Mouse (Mus musculus) forebrain, embryonic 15.5 days (tissue): ENCODE measurements around the gene Dcdc2a. TPM values are rescaled to one million over a fixed set of nuclear protein-coding genes. Genes with fewer than 3 reads are reported as not detected.
A peak's percentile ranks its signal among the peaks of the same experiment; 100 is the strongest.

ENCODE experiments used
- ATAC-seq: fragments of 200-750 bp; cut with Nextera tagmentation; replicated peaks from 2 replicates; pipeline ENCODE4 v1.8.0; 2017; ENCODE audit warnings: mild to moderate bottlenecking, moderate TSS enrichment, moderate library complexity
- H3K27ac ChIP-seq: fragments of 300-500 bp; sonication (generic); replicated peaks from 2 replicates; pipeline ENCODE4 v1.5.1; 2015; ENCODE audit warnings: mild to moderate bottlenecking, inconsistent platforms
- H3K27me3 ChIP-seq: fragments of 300-500 bp; sonication (generic); 2 replicates; pipeline ENCODE4 v1.6.1; 2015; ENCODE audit warnings: inconsistent platforms
- H3K36me3 ChIP-seq: fragments of 300-500 bp; sonication (generic); 2 replicates; pipeline ENCODE4 v1.6.1; 2015; ENCODE audit warnings: mild to moderate bottlenecking, inconsistent platforms
- H3K4me1 ChIP-seq: fragments of 300-500 bp; sonication (generic); 2 replicates; pipeline ENCODE4 v1.6.1; 2015; ENCODE audit warnings: inconsistent platforms
- H3K4me2 ChIP-seq: fragments of 300-500 bp; sonication (generic); replicated peaks from 2 replicates; pipeline ENCODE4 v1.6.1; 2015; ENCODE audit warnings: mild to moderate bottlenecking, inconsistent platforms
- H3K4me3 ChIP-seq: fragments of 300-500 bp; sonication (generic); 2 replicates; pipeline ENCODE4 v1.5.1; 2015; ENCODE audit warnings: mild to moderate bottlenecking, inconsistent platforms
- H3K9ac ChIP-seq: fragments of 300-500 bp; sonication (generic); replicated peaks from 2 replicates; pipeline ENCODE4 v1.6.1; 2015; ENCODE audit warnings: mild to moderate bottlenecking, inconsistent platforms
- H3K9me3 ChIP-seq: fragments of 300-500 bp; sonication (generic); 2 replicates; pipeline ENCODE4 v1.6.1; 2016; ENCODE audit warnings: inconsistent platforms
- WGBS: fragments of 180-500 bp; shearing (Covaris S2); methylation state at CpG from one replicate; pipeline ENCODE4 v1.1.7; 2015; ENCODE audit warnings: mixed read lengths; 5-methylcytosine and 5-hydroxymethylcytosine counted together
- polyA plus RNA-seq: library from polyadenylated mRNA; unstranded; fragments of >200 nt; fragmentation: Nextera tagmentation; extraction: Ambion mirVana; gene quantifications from 2 replicates; pipeline ENCODE4 v1.2.1, GENCODE M21; 2015

Dcdc2a gene
- polyA plus RNA-seq, 1 experiment from 2014 or later, result 1.8 TPM

GRCm38 (mm10) chr13:25099508-25099907, 43.7 kb downstream of the Dcdc2a start:
- WGBS, result 66% methylated on average over 3 of the region's 3 CpGs
- ATAC-seq, result no peak
- no peaks in the 10 kb centered on the region for H3K27me3 ChIP-seq
- H3K9me3 ChIP-seq, result no peaks in the 10 kb centered on the region
- H3K4me1 ChIP-seq, result no peaks in the 10 kb centered on the region
- H3K4me3 ChIP-seq, result no peak overlapping the region
- H3K9ac ChIP-seq, result no peak overlapping the region
- no peaks in the 10 kb centered on the region for H3K36me3 ChIP-seq
- no peak overlapping the region for H3K4me2 ChIP-seq
- no peak overlapping the region for H3K27ac ChIP-seq

GRCm38 (mm10) chr13:25100581-25100980, 44.8 kb downstream of the Dcdc2a start:
- Histone ChIP-seq H3K36me3 (no peaks in the 10 kb centered on the region), H3K27ac (no peak overlapping the region), H3K27me3 (no peaks in the 10 kb centered on the region), H3K4me2 (no peak overlapping the region), H3K9ac (no peak overlapping the region), H3K4me3 (no peak overlapping the region), H3K9me3 (no peaks in the 10 kb centered on the region), H3K4me1 (no peaks in the 10 kb centered on the region)
- 76% methylated on average over 6 of the region's 6 CpGs for WGBS
- no peak for ATAC-seq

GRCm38 (mm10) chr13:25105671-25106070, 49.9 kb downstream of the Dcdc2a start:
- Histone ChIP-seq H3K27ac (no peak overlapping the region), H3K9me3 (no peaks in the 10 kb centered on the region), H3K36me3 (no peaks in the 10 kb centered on the region), H3K4me1 (no peaks in the 10 kb centered on the region), H3K27me3 (no peaks in the 10 kb centered on the region), H3K9ac (no peak overlapping the region), H3K4me3 (no peak overlapping the region), H3K4me2 (no peak overlapping the region)
- ATAC-seq, result no peak

GRCm38 (mm10) chr13:25106740-25107139, 50.9 kb downstream of the Dcdc2a start:
- no peak overlapping the region for H3K4me3 ChIP-seq
- no peak for ATAC-seq

GRCm38 (mm10) chr13:25108353-25108752, 52.5 kb downstream of the Dcdc2a start:
- no peak overlapping the region for H3K4me2 ChIP-seq
- H3K9me3 ChIP-seq, result no peaks in the 10 kb centered on the region
- H3K27me3 ChIP-seq, result no peaks in the 10 kb centered on the region
- 91% methylated on average over 3 of the region's 3 CpGs for WGBS
- H3K4me3 ChIP-seq, result no peak overlapping the region
- H3K27ac ChIP-seq, result no peak overlapping the region
- no peak overlapping the region for H3K9ac ChIP-seq
- H3K36me3 ChIP-seq, result no peaks in the 10 kb centered on the region
- ATAC-seq, result no peak
- H3K4me1 ChIP-seq, result no peaks in the 10 kb centered on the region

More at GRCm38 (mm10) chr13:25106740-25107139, 50.9 kb downstream of the Dcdc2a start:
- H3K4me2 ChIP-seq, result no peak overlapping the region
- no peaks in the 10 kb centered on the region for H3K27me3 ChIP-seq
- no peak overlapping the region for H3K9ac ChIP-seq
- H3K4me1 ChIP-seq, result no peaks in the 10 kb centered on the region
- WGBS, result 89% methylated on average over 5 of the region's 5 CpGs
- no peak overlapping the region for H3K27ac ChIP-seq
- H3K9me3 ChIP-seq, result no peaks in the 10 kb centered on the region
- no peaks in the 10 kb centered on the region for H3K36me3 ChIP-seq

- Histone ChIP-seq H3K4me3 (no peak overlapping the region), H3K36me3 (no peaks in the 10 kb centered on the region), H3K27ac (no peak overlapping the region), H3K4me2 (no peak overlapping the region), H3K9me3 (no peaks in the 10 kb centered on the region), H3K27me3 (no peaks in the 10 kb centered on the region), H3K9ac (no peak overlapping the region), H3K4me1 (peaks cover 9% of the 10 kb centered on the region)
- 82% methylated on average over 5 of the region's 5 CpGs for WGBS
- ATAC-seq, result no peak
Measured at GRCm38 (mm10) chr13:25110592-25111095, 54.8 kb downstream of the Dcdc2a start.

- Histone ChIP-seq H3K9ac (peak overlapping the region; percentile 38), H3K4me1 (peaks cover 13% of the 10 kb centered on the region), H3K9me3 (no peaks in the 10 kb centered on the region), H3K4me2 (peak overlapping the region; percentile 54), H3K4me3 (peak overlapping the region; percentile 41), H3K27ac (peak overlapping the region; percentile 78), H3K36me3 (no peaks in the 10 kb centered on the region), H3K27me3 (no peaks in the 10 kb centered on the region)
- WGBS, result 11% methylated on average over 12 of the region's 12 CpGs
- ATAC-seq, result peak; percentile 95
Measured at GRCm38 (mm10) chr13:25115429-25115881, 59.7 kb downstream of the Dcdc2a start.

- peak; percentile 55 for ATAC-seq
- Histone ChIP-seq H3K27ac (peak overlapping the region; percentile 78), H3K4me1 (peaks cover 13% of the 10 kb centered on the region), H3K4me3 (peak overlapping the region; percentile 41), H3K9ac (peak overlapping the region; percentile 38), H3K27me3 (no peaks in the 10 kb centered on the region), H3K36me3 (no peaks in the 10 kb centered on the region), H3K9me3 (no peaks in the 10 kb centered on the region), H3K4me2 (peak overlapping the region; percentile 54)
- WGBS, result 2% methylated on average over 11 of the region's 11 CpGs
Measured at GRCm38 (mm10) chr13:25115971-25116370, 60.2 kb downstream of the Dcdc2a start.

GRCm38 (mm10) chr13:25122740-25123335, 67.0 kb downstream of the Dcdc2a start:
- Histone ChIP-seq H3K27ac (0 out of 2 replicates have a peak overlapping the region, but pooled peaks have one; percentile 36), H3K9me3 (no peaks in the 10 kb centered on the region), H3K4me2 (no peak overlapping the region), H3K9ac (no peak overlapping the region), H3K4me3 (no peak overlapping the region), H3K4me1 (0 out of 2 replicates have a peak, but pooled peaks cover 8% of the 10 kb centered on the region), H3K36me3 (no peaks in the 10 kb centered on the region), H3K27me3 (no peaks in the 10 kb centered on the region)
- WGBS, result 57% methylated on average over 8 of the region's 8 CpGs
- no peak for ATAC-seq

- WGBS, result 88% methylated on average over 2 of the region's 2 CpGs
- H3K9ac ChIP-seq, result no peak overlapping the region
Measured at GRCm38 (mm10) chr13:25127216-25127615, 71.4 kb downstream of the Dcdc2a start.

GRCm38 (mm10) chr13:25127806-25128205, 72.0 kb downstream of the Dcdc2a start:
- Histone ChIP-seq H3K27me3 (no peaks in the 10 kb centered on the region), H3K4me2 (no peak overlapping the region), H3K36me3 (no peaks in the 10 kb centered on the region), H3K9me3 (no peaks in the 10 kb centered on the region), H3K9ac (no peak overlapping the region), H3K4me3 (no peak overlapping the region), H3K4me1 (0 out of 2 replicates have a peak, but pooled peaks cover 8% of the 10 kb centered on the region), H3K27ac (no peak overlapping the region)
- WGBS, result 93% methylated on average over 6 of the region's 6 CpGs
- no peak for ATAC-seq

More at GRCm38 (mm10) chr13:25127216-25127615, 71.4 kb downstream of the Dcdc2a start:
- Histone ChIP-seq H3K4me2 (no peak overlapping the region), H3K4me1 (0 out of 2 replicates have a peak, but pooled peaks cover 8% of the 10 kb centered on the region), H3K27ac (no peak overlapping the region), H3K4me3 (no peak overlapping the region), H3K36me3 (no peaks in the 10 kb centered on the region), H3K9me3 (no peaks in the 10 kb centered on the region), H3K27me3 (no peaks in the 10 kb centered on the region)
- no peak for ATAC-seq

- Histone ChIP-seq H3K9me3 (no peaks in the 10 kb centered on the region), H3K27me3 (no peaks in the 10 kb centered on the region), H3K9ac (no peak overlapping the region), H3K27ac (no peak overlapping the region), H3K4me1 (no peaks in the 10 kb centered on the region), H3K4me2 (no peak overlapping the region), H3K4me3 (no peak overlapping the region), H3K36me3 (no peaks in the 10 kb centered on the region)
- no peak for ATAC-seq
- 87% methylated on average over 9 of the region's 9 CpGs for WGBS
Measured at GRCm38 (mm10) chr13:25128766-25129165, 73.0 kb downstream of the Dcdc2a start.

- no peak overlapping the region for H3K9ac ChIP-seq
- no peaks in the 10 kb centered on the region for H3K9me3 ChIP-seq
- no peak overlapping the region for H3K4me2 ChIP-seq
- H3K27ac ChIP-seq, result no peak overlapping the region
- no peaks in the 10 kb centered on the region for H3K27me3 ChIP-seq
- no peak for ATAC-seq
- H3K4me1 ChIP-seq, result no peaks in the 10 kb centered on the region
- WGBS, result 82% methylated on average over 3 of the region's 3 CpGs
- no peak overlapping the region for H3K4me3 ChIP-seq
- H3K36me3 ChIP-seq, result no peaks in the 10 kb centered on the region
Measured at GRCm38 (mm10) chr13:25143066-25143465, 87.3 kb downstream of the Dcdc2a start.
